Mouse (Mus musculus) cerebellum, adult 2 months (tissue): ENCODE measurements around the gene Gm21985. TPM values are rescaled to one million over a fixed set of nuclear protein-coding genes. Genes with fewer than 3 reads are reported as not detected.

Experiments used
- DNase-seq, 2 experiments: peaks; one replicate each; pipeline ENCODE4 v3.0.0; 2021
- H3K27ac ChIP-seq: fragments of 200-500 bp; 2 replicates; pipeline ENCODE4 v1.5.1; 2012; ENCODE audit warnings: low read length, control low read depth, inconsistent platforms; ENCODE audit not compliant: insufficient read depth
- H3K27me3 ChIP-seq: fragments of 200-500 bp; 2 replicates; pipeline ENCODE4 v1.6.1; 2012; ENCODE audit warnings: inconsistent platforms, mild to moderate bottlenecking, low read length, moderate library complexity; ENCODE audit not compliant: control insufficient read depth, insufficient read depth
- H3K4me1 ChIP-seq: fragments of 200-500 bp; 2 replicates; pipeline ENCODE4 v1.6.1; 2011; ENCODE audit warnings: low read length; ENCODE audit not compliant: control insufficient read depth, insufficient read depth
- H3K4me3 ChIP-seq: fragments of 200-500 bp; replicated peaks from 2 replicates; pipeline ENCODE3; 2011; ENCODE audit warnings: mild to moderate bottlenecking, low read depth, low read length, control low read depth; ENCODE audit not compliant: insufficient read depth
- CTCF ChIP-seq: fragments of 200-500 bp; IDR thresholded peaks from 2 replicates; pipeline ENCODE4 v1.5.1; 2011; ENCODE audit warnings: low read depth, mild to moderate bottlenecking, control low read depth, low read length, moderate library complexity, borderline replicate concordance; ENCODE audit not compliant: insufficient read depth
- POLR2A ChIP-seq: fragments of 200-500 bp; IDR thresholded peaks from 2 replicates; pipeline ENCODE4 v1.6.1; 2011; ENCODE audit warnings: low read length, control low read depth, borderline replicate concordance; ENCODE audit not compliant: insufficient read depth
- WGBS: fragments of 180-500 bp; shearing (Covaris S2); methylation state at CpG from one replicate; pipeline ENCODE4 v1.1.7; 2018; 5-methylcytosine and 5-hydroxymethylcytosine counted together
- polyA plus RNA-seq: library from polyadenylated mRNA; depleted of rRNA; stranded (reverse); fragments of >200 nt; gene quantifications from 2 replicates; pipeline ENCODE4 v1.2.3, GENCODE M21; 2012

Gm21985 gene
- polyA plus RNA-seq, 1 experiment = not detected

- under 1% methylated on average over 10 of the region's 10 CpGs for WGBS
- Histone ChIP-seq H3K27me3 (no peaks in the 10 kb centered on the region), H3K4me1 (no peaks in the 10 kb centered on the region; the same call in 1 of the 2 replicates), H3K27ac (peak overlapping the region; percentile 46; the same call in 1 of the 2 replicates), H3K4me3 (peak overlapping the region; percentile 67)
- TF ChIP-seq POLR2A (no peak), CTCF (no peak)
- peak; percentile 46 to 49 for DNase-seq
Measured at GRCm38 (mm10) chr2:112266780-112267179, 666 bp downstream of the Gm21985 start.

- peak overlapping the region; percentile 10 for H3K4me3 ChIP-seq
Measured at GRCm38 (mm10) chr2:112267547-112268269, 1.6 kb downstream of the Gm21985 start.

GRCm38 (mm10) chr2:112270011-112270410 lies 3.9 kb downstream of the Gm21985 start:
- DNase-seq = no peak
- no peak for TF ChIP-seq CTCF
- TF ChIP-seq POLR2A = no peak
- Histone ChIP-seq H3K4me1 (peaks cover 5% of the 10 kb centered on the region), H3K27me3 (no peaks in the 10 kb centered on the region), H3K27ac (no peak overlapping the region), H3K4me3 (no peak overlapping the region)
- WGBS = 63% methylated on average over 2 of the region's 2 CpGs

More at GRCm38 (mm10) chr2:112267547-112268269, 1.6 kb downstream of the Gm21985 start:
- no peak overlapping the region for H3K27ac ChIP-seq
- H3K27me3 ChIP-seq = no peaks in the 10 kb centered on the region
- no peak for DNase-seq
- H3K4me1 ChIP-seq = peaks cover under 1% of the 10 kb centered on the region; the same call in 1 of the 2 replicates
- WGBS = 66% methylated on average over 8 of the region's 8 CpGs
- TF ChIP-seq POLR2A (no peak), CTCF (no peak)

- H3K4me1 ChIP-seq = peaks cover 5% of the 10 kb centered on the region
- WGBS = 97% methylated on average over 2 of the region's 2 CpGs
- no peak for DNase-seq
- TF ChIP-seq CTCF (no peak), POLR2A (no peak)
- no peak overlapping the region for H3K27ac ChIP-seq
- H3K4me3 ChIP-seq = no peak overlapping the region
- H3K27me3 ChIP-seq = no peaks in the 10 kb centered on the region
Measured at GRCm38 (mm10) chr2:112272909-112273308, 6.8 kb downstream of the Gm21985 start.

GRCm38 (mm10) chr2:112273474-112273873 lies 7.4 kb downstream of the Gm21985 start:
- H3K27ac ChIP-seq = no peak overlapping the region

GRCm38 (mm10) chr2:112276870-112277269 lies 10.8 kb downstream of the Gm21985 start:
- no peak for DNase-seq
- TF ChIP-seq CTCF = no peak
- no peak for TF ChIP-seq POLR2A
- Histone ChIP-seq H3K4me1 (peaks cover 5% of the 10 kb centered on the region), H3K4me3 (no peak overlapping the region), H3K27ac (no peak overlapping the region), H3K27me3 (no peaks in the 10 kb centered on the region)
- 81% methylated on average over 3 of the region's 3 CpGs for WGBS

More at GRCm38 (mm10) chr2:112273474-112273873, 7.4 kb downstream of the Gm21985 start:
- DNase-seq = no peak
- TF ChIP-seq POLR2A = no peak
- TF ChIP-seq CTCF = no peak
- H3K27me3 ChIP-seq = no peaks in the 10 kb centered on the region
- peaks cover 5% of the 10 kb centered on the region for H3K4me1 ChIP-seq
- 56% methylated on average over 6 of the region's 6 CpGs for WGBS
- H3K4me3 ChIP-seq = no peak overlapping the region

- Histone ChIP-seq H3K4me3 (no peak overlapping the region), H3K27ac (no peak overlapping the region), H3K4me1 (peaks cover 4% of the 10 kb centered on the region; the same call in 1 of the 2 replicates), H3K27me3 (no peaks in the 10 kb centered on the region)
- 90% methylated on average over 1 of the region's 1 CpGs for WGBS
- DNase-seq = no peak
- no peak for TF ChIP-seq CTCF
- TF ChIP-seq POLR2A = no peak
Measured at GRCm38 (mm10) chr2:112282846-112283245, 16.7 kb downstream of the Gm21985 start.
